Mouse (Mus musculus) ZHBTc4 (cell line): ENCODE measurements around the gene Wfikkn1.

Experiments used
- DNase-seq: peaks from one replicate; pipeline ENCODE4 v3.0.0-alpha.2; 2011; ENCODE audit warnings: low read depth, low spot score

Gene Wfikkn1

DNA sequence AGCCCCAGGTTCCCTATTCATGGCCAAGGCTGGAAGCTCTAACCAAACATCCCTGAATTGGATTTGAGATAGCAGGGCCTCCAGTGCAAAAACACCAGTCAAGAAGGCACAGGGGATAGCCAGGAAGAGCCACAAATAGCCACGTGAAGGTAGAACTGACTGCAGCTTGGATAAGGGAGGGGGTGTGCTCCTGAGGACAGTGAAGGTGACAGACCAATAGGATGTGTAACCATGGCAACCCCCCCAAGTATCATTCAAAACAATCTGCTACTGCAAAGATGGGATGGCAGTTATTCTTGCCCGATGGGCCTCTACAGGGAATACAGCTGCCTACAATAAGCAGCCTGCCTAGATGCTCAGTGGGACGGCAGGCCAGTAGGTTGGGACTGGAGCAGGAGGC, 43.1 kb downstream of the Wfikkn1 start:
- DNase-seq = no peak

DNA sequence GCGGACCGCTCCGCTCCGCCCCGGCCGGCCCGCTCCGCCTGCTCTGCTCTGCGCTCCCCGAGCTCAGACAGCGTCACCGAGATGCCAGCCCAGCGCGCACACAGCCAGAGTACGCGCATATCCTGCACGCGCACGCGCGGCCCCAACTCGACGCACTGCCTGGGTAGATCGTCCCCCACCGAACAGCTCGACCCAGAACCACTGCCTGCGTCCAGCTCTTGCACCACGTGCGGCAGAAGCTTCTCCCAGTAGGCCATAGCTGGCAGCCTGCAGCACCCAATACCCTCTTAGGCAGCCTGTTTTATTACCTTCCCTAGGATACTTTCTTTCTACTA, 43.6 kb downstream of the Wfikkn1 start, which contains the start of gene Rhbdl1:
Rhbdl1 (minus strand) TSS at position 220 of the 335 bp plus-strand sequence.
- DNase-seq = peak; percentile 76

DNA sequence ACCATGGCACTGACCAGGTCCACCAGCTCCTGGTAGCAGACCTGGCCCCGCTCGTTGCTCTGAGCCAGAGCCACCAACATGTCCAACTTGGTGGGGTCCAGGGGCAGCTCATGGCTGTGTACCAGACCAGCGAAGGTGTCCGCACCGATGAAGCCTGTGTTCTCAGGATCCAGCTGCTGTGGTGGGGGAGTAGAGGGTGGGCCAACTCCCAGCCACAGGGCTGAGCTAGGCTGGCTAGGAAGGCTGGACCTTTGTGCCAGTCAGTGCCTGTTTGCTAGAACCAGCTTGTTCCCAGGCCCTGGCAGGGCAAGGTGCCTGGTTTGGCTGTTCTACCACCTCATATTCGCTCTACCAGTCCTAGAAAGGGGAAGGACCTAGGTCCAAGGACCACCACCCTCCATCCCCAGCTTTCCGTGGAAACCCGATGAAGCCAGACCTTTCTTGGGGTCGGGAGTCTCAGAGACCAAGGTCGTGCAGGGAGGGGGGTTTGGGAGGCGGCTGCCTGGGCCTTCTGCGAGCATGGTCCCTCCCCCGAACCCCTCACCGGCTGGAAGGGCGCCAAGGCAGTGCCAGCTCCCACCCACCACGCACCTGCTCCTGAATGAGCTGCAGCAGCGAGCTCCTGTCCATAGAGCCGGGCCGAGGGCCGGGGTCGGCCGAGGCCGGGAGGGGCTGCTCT, 44.1 kb downstream of the Wfikkn1 start:
- no peak for DNase-seq

DNA sequence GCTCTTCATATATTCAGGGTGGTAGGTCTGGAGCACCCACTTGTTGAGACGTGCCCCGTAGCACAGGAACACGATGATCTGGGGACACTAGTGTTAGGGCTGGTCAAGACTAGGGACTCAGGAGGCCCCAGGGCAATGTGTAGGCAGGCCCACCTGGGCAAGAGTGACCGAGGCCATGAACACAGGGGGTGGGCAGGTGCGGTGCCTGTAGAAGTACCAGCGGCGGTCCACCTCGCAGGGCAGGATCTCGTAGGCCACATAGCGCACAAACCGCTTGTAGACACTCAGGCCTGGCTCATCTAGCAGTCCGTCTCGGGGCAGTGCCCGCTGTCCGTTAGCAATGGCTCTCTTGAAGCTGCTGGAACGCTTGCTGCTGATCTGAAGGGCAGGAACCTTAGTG, 44.8 kb downstream of the Wfikkn1 start:
- DNase-seq = no peak

DNA sequence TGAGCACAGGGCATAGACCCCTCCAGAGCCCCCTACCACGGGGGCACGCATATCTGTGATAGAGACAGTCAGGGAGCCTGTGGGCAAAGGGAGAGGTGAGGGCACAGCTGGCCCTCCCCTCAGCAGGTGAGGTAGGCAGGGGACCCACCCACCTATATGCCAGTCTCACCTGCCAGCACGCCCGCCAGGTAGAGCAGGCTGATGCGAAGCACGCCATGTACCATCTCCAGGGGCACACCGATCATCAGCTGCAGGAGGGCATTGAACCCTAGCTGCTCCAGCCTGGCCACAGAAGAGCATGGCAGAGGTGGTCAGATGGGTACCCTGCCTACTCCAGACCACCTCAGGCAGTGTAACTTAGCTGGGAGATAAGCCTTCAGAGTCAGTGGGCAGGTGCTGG, 45.4 kb downstream of the Wfikkn1 start:
- DNase-seq = no peak

DNA sequence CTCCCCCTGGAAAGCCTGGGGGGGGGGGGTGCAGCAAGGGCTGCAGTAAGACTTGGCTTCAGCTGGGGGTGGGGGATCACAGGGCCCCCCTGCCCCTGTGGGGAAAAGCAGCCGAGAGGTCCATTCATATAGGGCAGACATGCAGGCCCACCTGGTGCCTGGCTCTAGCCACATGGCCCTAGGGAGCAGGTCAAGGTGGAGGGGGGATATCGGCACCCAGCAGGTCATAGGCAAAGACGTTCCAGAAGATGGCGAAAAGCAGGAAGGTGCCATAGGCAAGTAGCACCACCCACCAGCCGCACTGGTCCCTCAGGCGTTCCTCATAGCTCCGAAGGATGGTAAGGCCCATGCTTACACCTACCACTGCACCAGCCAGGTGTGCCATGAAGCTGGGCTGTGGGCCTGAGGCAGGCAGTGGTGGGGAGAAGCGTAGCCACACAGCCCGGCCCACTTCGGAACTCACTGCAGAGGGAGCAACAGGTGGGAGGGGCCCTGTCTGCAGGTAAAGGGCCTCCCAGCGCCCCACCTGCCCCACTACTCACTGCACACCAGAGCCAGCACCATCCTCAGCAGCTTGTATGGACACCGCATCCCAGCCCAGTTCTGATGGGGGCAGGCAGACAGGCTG, 45.9 kb downstream of the Wfikkn1 start:
- DNase-seq = no peak

DNA sequence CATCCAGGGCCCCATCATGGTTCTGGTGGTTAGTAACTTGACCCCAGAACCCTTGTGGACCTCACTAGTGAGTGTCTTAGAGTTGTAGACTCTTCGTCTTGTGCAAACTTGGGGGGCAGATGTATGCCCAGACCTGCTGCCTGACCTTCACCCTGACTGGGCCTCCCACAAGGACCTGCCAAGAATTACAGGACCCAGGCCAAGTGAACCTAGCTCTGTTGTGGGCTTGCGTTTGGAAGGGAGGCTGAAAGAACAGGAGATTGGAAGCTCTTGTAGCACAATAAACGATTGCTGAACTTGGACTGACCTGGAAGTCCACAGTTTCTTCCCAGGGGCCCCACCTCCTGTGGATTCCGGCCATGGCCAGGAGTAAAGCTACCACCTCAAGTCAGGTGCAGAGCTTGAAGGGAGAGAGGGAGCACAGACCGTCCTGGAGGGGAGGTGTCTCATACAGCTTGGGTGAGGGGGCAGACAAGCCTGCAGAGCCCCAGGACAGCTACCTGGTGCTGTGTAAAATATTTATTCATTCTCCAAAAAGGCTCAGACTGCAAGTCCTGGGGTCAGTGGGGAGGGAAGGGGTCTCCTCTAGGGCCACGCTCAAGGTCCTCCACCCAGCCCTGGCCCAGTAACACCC, 46.6 kb downstream of the Wfikkn1 start:
- DNase-seq = no peak

DNA sequence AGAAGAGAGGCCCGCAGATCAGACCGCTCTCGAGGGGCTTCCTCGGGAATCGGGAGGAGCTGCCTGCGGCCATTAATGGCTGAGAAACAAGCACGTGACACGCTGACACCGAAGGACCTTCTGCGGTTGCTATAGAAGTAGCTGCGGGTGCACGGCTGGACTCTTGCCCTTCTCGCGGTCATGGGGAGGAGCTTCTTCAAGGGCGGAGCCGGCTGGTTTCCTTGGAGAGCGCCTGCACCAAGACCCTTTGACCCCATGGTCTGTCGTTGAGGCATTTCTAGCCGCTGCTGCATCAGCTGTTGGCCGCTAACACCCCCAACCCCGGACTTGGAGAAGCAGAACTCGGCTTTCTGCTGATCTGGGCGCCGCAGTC, 47.4 kb downstream of the Wfikkn1 start, which contains the start of gene Stub1:
Stub1 (minus strand) TSS at position 114 of the 373 bp plus-strand sequence.
- peak; percentile 91 for DNase-seq

DNA sequence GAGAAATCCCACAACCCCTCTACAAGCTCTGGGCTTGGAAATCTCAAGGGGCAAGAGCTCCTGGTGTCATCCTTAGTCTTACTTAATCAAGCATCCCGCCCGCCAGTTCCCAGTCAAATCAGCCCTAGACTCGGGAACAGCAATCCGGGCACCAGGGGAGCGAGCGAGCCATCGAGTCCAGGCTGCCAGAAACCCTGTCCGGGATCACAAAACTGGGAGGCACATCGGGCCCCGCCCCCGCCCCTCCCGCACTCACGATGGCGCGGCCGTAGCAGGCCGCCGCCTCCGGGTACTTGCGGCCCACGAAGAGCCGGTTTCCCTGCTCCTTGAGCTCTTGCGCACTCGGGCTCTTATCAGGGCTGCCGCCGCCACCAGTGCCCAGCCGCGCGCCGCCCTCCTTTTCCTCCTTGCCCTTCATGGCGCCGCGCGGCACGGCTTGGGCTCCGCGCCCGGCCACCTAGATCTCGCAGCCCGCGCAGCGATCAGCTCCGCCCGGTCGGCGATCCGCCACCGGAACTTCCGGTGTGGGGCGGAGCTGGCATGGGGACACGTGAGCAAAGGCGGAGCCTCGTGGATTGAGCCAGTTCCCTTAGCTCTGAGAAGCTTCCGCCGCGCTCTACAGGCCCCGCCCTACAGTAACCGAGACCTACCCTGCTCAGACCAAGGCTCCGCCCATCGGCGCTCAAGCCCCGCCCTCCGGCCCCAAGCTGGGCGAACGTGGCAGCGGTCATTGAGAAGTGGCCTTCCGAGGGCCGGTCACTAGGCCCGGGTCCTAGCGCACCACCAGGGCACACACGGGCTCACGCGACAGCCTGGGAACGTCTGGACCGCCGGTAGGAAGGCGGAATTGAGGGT, 48.0 kb downstream of the Wfikkn1 start:
- peak; percentile 99 for DNase-seq

DNA sequence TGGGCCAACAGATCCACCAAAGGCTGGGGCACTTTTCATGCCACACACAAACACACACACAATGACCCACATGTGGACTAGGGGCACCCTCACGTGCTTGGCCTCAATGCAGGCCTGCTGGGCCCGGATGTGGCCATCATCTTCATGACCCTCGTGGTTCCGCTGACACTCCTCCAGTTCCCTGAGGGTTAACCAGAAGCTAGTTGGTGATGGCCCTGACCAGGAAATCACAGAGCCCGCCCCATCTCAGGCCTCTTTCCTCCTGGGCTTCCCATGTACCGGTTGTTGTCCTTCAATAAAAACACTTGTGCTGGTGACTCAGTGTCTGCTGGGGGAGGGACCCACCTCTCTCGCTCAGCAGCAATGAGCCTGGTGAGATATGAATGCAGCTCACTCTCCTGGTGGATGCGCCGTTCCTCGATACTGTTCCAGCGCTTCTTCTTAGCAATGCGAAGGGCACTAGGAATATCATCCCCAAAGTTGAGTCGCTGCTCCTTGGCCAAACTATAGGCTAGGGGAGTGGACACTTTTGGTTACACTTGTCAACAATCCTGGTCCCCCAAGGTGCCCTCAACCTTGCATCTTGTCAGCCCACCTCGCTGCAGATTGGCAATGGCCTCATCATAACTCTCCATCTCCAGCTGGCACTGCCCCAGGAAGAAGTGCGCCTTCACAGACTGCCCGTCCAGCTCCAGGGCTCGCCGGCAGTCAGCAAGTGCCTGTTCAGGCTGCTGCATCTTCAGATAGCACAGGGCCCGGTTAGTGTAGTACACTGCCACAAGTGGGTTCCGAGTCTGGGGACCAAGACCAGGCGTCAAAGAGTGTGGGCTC, 49.0 kb downstream of the Wfikkn1 start:
- no peak for DNase-seq

DNA sequence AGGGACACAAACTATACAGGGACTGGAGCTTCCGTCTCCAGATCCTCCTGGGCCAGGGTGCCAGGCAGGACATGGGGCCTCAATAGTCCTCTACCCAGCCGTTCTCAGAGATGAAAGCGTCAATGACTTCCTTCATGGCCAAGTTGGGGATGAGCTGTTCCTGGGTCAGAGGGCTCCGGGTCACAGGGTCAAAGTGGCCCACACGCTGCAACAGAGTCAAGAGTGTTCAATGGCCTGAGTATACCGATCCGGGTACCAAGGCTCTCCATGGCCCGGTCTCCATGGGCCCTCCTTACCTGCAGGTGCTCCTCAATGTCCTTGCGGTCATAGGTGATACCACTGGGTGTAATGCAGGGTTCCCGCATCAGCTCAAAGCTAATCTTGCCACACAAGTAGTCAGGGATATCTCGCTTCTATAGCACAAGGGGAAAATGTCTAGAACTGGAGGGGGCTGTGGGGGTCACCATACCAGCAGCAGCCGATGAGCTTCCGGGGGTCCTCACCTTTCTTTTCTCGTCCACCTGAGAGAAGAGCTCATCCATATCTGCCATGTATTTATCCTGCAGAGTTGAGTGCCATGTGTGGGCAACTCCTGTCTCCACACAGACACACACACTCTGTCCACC, 49.7 kb downstream of the Wfikkn1 start:
- no peak for DNase-seq

DNA sequence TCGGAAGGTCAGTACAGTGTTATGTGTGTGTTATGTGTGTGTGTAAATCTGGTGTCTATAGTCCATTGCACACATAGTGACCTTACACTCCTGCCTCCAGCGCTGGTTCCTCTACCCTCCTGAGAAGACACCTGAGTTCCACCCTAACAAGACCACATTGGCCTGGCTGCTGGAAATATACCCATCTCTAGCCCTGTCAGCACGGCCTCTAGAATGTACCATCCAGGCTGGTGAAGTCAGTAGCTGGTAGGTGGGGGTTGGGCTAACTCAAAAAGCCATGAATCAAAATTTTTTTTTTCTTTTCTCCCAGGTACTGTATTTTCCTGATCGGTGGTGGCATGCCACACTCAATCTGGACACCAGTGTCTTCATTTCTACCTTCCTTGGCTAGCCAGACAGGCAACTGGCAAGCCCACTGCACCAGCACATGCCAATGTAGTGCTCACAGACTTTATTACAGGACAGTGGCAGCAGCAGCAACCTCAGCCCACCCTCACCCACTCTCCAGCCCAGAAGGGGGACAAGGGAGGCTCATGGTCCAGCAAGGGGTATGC, 50.4 kb downstream of the Wfikkn1 start:
- DNase-seq = no peak

DNA sequence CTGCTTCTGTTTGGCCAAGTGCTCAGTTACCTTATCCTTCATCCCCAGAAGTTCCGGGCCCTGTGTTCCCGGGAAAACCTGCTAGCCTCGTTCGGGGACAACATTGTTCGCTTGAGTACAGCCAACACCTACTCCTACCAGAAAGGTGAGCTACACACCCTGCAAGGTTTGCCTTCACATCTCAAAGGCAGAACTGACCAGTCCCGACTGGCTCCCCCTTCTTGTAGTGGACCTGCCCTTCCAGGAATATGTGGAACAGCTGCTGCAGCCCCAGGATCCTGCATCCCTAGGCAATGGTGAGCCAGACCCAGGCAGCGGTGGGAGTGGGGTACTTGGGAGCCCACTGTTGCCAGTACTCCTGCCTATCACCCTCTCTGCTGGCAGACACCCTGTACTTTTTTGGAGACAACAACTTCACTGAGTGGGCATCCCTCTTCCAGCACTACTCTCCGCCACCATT, 51.1 kb downstream of the Wfikkn1 start:
- no peak for DNase-seq

DNA sequence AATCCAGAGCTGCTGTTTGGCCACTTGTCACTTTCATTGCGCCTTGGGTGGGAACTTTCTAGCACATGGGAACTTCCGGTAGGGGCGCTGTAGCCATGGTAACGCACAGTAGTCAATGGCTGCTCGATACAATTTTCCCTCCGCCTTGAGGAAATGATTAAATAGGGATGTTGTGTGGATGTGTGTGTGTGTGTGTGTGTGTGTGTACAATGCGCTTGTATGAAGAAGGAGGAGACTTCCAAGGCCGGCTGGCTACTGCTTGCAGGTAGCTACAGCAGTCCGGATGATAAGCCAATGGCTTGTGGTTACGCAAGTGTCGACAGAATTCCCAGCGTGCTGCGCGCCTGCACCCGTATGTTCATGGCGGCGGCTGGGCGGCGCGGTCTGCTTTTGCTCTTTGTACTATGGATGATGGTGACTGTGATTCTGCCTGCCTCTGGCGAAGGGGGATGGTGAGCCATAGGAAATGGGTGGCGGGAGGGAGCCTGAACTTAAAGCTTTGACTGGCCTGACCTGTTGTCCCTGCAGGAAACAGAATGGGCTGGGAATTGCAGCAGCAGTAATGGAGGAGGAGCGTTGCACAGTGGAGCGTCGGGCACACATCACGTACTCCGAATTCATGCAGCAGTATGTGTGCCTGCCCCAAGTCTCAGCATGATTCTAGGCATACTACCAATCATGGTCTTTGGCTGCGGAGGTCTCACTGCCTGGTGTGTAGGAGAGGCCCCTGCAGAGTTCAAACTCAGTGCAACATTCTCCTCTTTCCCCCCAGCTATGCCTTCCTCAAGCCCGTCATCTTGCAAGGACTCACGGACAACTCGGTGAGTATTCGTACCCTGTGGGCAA, 51.7 kb downstream of the Wfikkn1 start, which contains the start of gene Jmjd8:
Jmjd8 (plus strand) TSS at position 156 of the 846 bp plus-strand sequence.
- DNase-seq = peak; percentile 86

DNA sequence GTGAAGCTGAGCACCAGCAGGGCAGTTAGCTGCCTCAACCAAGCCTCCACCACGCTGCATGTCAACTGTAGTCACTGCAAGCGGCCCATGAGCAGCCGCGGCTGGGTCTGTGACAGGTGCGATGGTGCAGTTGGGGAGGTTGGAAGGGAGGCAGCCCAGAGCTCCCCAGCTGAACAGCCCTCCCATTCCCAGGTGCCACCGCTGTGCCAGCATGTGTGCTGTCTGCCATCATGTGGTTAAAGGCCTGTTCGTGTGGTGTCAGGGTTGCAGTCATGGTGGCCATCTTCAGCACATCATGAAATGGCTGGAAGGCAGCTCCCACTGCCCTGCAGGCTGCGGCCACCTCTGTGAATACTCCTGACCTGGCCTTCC, 52.4 kb downstream of the Wfikkn1 start:
- DNase-seq = no peak
